Mouse (Mus musculus): ENCODE data around the gene Plet1.

The Plet1 gene

GRCm38 (mm10) chr9:50537295-50537694 lies 43.0 kb downstream of the Plet1 start:
- no peak for DNase-seq

- no peak for DNase-seq
These were observed 45.8 kb downstream of the Plet1 start for GRCm38 (mm10) chr9:50540170-50540569.

DNA sequence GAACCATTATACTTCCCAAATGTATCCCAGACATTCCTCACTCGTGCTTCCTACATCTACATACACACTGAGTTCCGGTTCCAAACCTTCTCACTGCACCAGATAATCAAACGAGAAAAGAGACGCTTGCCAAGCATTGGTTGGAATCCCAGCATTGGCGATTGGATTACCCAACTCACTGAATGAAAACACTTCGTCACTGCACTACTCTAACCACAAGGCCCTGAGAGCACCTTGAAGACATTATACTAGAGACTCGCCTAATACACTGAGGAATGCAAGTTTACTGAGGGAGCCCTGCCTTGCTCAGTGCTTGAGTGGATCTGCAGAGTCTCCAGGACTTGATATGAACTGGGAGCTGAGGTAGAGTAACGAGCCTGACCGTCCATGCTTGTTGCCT lies 48.1 kb downstream of the Plet1 start:
- no peak for DNase-seq

DNA sequence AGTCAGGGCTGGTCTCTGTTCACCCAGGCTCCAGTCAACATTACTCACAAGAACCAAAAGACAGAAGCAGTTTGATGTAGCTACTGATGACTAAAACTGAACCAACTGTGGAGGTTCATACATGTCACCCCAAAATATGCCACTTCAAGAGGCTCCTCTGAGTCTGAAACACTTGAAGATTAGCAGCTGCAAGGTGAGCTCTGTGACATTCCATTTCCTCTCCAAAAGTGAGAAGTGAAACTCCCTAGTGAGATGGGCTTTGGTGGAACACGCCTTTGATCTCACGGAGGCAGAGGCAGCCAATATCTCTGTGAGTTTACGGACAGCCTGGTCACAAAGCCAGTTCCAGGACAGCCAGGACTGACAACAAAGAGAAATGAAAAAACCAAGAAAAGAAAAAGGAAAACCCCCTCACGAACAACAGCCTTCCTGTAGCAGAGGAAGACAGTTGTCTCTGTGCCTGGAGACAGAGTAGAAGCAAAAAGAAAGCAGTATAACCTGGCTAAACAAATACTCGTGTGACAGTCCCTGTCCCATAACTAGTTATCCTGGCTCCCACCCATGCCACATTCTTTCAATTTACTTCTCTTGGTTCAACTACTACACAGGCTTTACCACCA lies 53.6 kb downstream of the Plet1 start:
- DNase-seq, result no peak

DNA sequence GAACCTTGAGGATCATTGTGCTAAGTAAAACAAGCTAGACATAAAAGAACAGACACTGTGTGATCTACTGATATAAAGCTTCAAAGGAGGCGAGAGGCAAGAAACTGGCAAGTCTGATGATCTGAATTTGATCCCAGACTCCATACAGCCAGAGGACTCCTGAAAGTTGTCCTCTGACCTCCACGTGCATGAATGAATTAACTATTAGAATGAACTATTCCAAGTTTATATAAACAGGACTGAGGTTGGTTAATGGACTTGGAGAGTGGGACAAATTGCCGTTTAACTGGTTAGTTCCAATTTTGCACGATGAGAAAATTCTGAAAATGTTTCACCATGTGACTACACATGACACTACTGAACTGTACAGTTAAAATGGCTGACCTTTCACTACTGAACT lies 54.6 kb downstream of the Plet1 start:
- DNase-seq, result no peak

DNA sequence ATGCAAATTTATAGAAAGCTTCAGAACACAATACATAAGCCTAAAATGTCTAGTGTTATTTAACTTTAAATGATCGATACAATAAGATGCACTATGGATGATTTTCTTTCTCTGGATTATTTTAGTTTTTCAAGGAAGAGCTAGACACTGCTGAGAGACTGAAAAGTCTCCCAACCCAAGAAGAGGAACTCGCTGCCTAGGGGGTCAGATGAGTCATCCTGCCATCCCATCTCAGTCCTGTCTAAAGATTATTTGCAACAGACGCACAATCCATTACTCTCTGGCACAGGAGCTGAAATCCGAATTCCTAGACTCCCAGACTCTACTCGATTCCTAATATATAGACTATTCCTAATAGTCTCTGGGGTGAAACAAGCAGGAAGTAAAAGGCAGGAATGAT lies 57.9 kb downstream of the Plet1 start:
- no peak for DNase-seq

DNA sequence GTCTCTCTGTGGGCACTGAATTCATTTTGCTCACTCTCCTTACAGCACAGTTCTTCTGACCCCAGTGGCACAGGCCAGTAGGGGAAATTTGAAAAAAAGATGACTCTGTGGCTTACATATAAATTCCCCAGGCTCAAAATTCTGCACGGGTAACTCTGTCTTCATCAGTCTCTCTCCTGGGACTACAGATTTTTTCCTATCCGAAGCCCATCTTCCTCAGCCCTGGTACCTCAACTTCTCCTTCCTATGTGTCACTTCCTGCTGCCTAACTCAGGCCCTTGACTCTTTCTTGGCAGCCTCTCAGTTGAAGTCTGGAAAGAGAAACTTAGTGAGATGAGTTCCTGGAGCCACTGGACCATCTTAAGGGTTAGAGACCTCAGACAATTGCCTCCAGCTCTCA lies 59.2 kb downstream of the Plet1 start:
- DNase-seq, result no peak

DNA sequence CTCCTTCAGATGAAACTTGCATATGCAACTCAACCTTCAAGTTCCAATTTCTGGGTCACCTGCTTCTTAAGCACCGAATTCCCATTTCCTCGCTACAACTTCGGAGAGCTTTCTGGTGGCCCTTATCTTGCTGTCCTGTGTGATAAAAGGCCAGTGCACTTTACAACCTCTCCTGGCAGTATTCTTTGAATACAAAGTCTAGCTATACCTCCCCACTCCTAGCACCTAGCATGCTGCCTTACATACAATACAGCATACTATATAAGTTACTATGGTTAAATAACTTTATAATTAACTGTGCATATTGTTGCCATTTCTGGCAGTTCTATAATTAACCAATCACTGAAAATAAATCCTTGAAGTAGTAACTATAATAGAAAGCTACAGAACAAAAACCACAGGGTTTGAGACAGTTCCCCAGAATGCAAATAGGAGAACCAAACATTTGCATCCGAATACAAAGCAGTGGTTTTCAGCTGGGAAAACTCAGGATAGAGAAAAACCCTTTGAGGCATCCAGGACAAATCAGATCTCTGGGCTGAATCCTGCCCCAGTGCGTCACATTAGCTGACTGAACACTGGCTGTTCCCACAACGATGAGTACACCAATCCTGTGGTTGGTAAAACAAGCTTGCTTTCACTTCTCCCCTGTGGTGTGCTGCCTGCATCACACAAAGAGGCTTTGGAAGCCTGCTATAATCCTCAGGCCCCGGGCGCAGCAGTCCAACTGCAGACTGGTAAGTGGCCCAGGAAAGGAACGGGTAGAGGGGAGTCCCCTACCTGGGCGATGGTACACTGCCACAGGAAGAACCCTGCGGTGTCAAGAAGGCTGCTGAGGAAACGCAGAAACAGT lies 60.1 kb downstream of the Plet1 start, which contains the start of gene Il18:
Il18 (plus strand) TSS at position 587 of the 853 bp plus-strand sequence.
- peak; percentile 17 to 39 for DNase-seq

GRCm38 (mm10) chr9:50555094-50555446 lies 60.7 kb downstream of the Plet1 start, which contains the start of gene Bco2:
Bco2 (minus strand) TSS chr9:50555181.
- peak in 1 of 2 experiments; percentile 13 for DNase-seq
